Mouse (Mus musculus) thymus, postnatal 10 days (tissue): ENCODE data around the gene Parvb.

Source experiments
- DNase-seq, 2 experiments: peaks; one replicate each; pipeline ENCODE4 v3.0.0; 2021; ENCODE audit warnings: low spot score in 2 of 2

Gene Parvb

GRCm38 (mm10) chr15:84217969-84218782 is 13.7 kb upstream of the Parvb start:
- DNase-seq: no peak

GRCm38 (mm10) chr15:84218783-84219271 is 13.0 kb upstream of the Parvb start:
- DNase-seq: no peak

GRCm38 (mm10) chr15:84221539-84221938 is 10.3 kb upstream of the Parvb start:
- no peak for DNase-seq

- no peak for DNase-seq
These were observed 8.4 kb upstream of the Parvb start for GRCm38 (mm10) chr15:84223423-84223822.

- no peak for DNase-seq
These were observed 7.1 kb upstream of the Parvb start for GRCm38 (mm10) chr15:84224779-84225178.

GRCm38 (mm10) chr15:84226918-84227317 is 4.9 kb upstream of the Parvb start:
- DNase-seq: no peak

GRCm38 (mm10) chr15:84230661-84231060 is 1.2 kb upstream of the Parvb start:
- DNase-seq: no peak

- DNase-seq: no peak
These were observed 630 bp upstream of the Parvb start for GRCm38 (mm10) chr15:84231113-84231712.

- DNase-seq: no peak
These were observed 766 bp downstream of the Parvb start for GRCm38 (mm10) chr15:84232609-84233008.

GRCm38 (mm10) chr15:84234794-84235581 is 3.1 kb downstream of the Parvb start:
- DNase-seq: no peak

- DNase-seq: no peak
These were observed 3.8 kb downstream of the Parvb start for GRCm38 (mm10) chr15:84235646-84236045.

- no peak for DNase-seq
These were observed 6.7 kb downstream of the Parvb start for GRCm38 (mm10) chr15:84238552-84238951.

GRCm38 (mm10) chr15:84238991-84239401 is 7.2 kb downstream of the Parvb start:
- DNase-seq: no peak

- DNase-seq: no peak
These were observed 9.7 kb downstream of the Parvb start for GRCm38 (mm10) chr15:84241520-84241919.

- DNase-seq: no peak
These were observed 13.3 kb downstream of the Parvb start for GRCm38 (mm10) chr15:84245104-84245503.

GRCm38 (mm10) chr15:84246195-84246594 is 14.4 kb downstream of the Parvb start:
- no peak for DNase-seq

- DNase-seq: no peak
These were observed 15.5 kb downstream of the Parvb start for GRCm38 (mm10) chr15:84247309-84247708.

- DNase-seq: no peak
These were observed 19.4 kb downstream of the Parvb start for GRCm38 (mm10) chr15:84251227-84251626.

- DNase-seq: no peak
These were observed 20.8 kb downstream of the Parvb start for GRCm38 (mm10) chr15:84252645-84253044.

- no peak for DNase-seq
These were observed 21.9 kb downstream of the Parvb start for GRCm38 (mm10) chr15:84253757-84254156.

- no peak for DNase-seq
These were observed 22.5 kb downstream of the Parvb start for GRCm38 (mm10) chr15:84254387-84254786.

- DNase-seq: no peak
These were observed 24.5 kb downstream of the Parvb start for GRCm38 (mm10) chr15:84256254-84256850.
